Mouse (Mus musculus) CH12F3 (cell line): ENCODE results near the gene Olfr16.

Experiments
- in situ Hi-C: fragments of 300-500 bp; cut with MboI; formaldehyde crosslinking; loops from 2 replicates; pipeline ENCODE4 v1.14.3; 2020; ENCODE audit warnings: low sequenced_read_pairs

Olfr16 gene

GRCm38 (mm10) chr1:172950160-172950559 lies at the start of gene Olfr16:
TSS of gene Olfr16 (plus strand) at chr1:172950409.
- in situ Hi-C loops = no loop called here

DNA sequence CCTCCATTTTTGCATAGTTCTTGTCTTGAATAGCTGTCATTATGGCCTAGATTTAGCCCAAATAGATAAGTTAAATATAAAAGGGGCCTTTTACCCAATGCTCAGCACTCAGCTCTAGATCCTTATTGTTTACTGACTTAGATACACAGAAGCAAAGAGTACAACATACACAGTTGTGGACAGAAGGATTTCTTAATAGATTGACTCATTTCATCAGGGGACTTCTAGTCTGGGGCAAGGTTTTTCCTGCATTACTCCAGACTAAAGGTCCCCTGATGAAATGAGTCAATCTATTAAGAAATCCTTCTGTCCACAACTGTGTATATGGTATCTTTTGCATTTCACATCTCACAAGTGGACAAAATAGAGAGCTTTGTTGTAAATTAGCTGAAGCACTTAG lies 46.9 kb upstream of the Olfr16 start:
- in situ Hi-C loops = no loop called here

DNA sequence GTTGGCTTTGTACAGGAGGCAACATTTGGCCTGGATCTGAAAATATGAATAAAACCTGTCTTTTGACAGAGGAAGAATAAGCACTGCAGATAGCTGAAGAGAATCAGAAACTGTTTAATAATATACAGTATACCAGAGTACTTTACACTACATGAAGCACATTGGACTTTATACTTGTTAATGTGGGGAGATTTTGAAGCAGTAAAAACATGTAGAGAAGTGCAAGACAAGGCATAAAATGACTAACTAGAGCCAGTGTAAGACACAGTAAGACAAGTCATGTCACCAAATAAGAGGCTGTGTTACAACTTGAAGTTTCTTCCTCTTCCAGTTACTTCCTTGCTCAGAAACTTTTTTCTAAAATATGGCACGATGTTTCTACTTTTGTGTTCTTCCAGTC lies 33.1 kb upstream of the Olfr16 start:
- in situ Hi-C loops = no loop called here

- in situ Hi-C loops = no loop called here
These were observed 31.8 kb upstream of the Olfr16 start for GRCm38 (mm10) chr1:172918450-172918849.

GRCm38 (mm10) chr1:172932197-172932596 lies 18.0 kb upstream of the Olfr16 start:
- in situ Hi-C loops = no loop called here

DNA sequence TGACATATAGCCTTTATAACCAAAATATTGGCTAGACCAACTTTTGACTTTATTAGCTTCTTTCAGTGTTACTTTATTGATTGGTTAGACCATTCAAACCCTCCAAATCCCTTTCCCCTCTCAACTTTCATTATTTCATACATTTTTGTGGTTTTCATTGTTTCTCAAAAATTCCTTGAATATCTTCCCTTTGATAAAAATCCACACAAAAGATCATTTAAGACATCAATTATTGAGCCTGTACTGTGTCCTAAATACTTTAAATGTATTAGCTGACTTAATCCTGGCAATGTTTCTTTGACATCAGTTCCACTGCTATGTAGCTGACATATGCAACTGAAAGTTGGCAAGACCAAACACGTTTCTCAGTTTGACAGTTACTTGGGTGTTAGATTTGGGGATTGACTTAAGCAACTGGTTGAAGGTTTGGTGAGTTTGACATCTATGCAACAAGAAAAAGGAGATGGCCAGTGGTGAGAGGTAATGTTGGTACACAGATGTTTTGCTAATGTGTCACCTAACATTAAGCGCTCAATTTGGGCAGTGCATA lies 1.0 kb downstream of the Olfr16 start:
- in situ Hi-C loops = no loop called here

- in situ Hi-C loops = no loop called here
These were observed 5.2 kb downstream of the Olfr16 start for GRCm38 (mm10) chr1:172955376-172955775.

DNA sequence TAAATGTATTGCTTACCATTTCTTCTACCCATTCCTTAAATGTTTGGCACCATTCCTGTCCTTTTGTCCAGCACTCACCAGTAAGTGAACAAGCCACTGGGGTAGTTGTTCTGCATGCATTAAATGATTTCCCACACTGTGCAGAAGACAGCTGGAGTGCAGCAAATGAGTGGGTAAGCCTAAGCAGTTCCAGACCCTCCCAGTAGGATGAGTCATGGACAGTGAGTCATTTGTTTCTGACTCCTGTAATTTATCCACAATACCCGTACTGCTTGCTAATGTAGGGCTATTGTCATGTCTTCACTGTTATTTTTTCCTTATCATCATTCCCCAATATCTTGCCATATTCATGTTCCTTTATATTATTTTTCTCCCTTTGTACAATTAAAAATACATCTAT lies 10.2 kb downstream of the Olfr16 start:
- in situ Hi-C loops = no loop called here

- in situ Hi-C loops = no loop called here
These were observed 39.8 kb downstream of the Olfr16 start for GRCm38 (mm10) chr1:172989794-172990634.

DNA sequence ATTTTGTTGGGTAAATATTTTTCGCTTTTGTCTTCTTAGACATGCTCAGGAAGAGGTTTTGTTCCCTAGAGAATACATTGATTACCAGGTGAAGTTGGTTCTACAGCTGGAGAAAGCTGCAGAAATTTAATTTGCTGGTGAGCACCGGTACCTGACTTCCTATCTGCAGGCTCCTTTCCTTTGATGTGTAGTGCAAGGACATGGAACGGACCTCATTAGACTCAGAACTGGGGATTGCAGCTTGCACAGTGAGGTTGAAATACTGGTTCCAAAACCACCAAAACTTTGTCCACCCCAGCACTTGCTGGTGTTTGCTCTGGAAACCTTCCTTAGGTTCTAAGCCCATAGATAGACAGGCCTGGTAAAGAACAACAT lies 40.4 kb downstream of the Olfr16 start:
- in situ Hi-C loops = no loop called here
